Mouse (Mus musculus): Measurements from ENCODE around the gene Gpr158.

- no peak for TF ChIP-seq CTCF (IDR thresholded peaks at IDR 0.05; ENCODE audit: low read depth)
- TF ChIP-seq EP300 (IDR thresholded peaks at IDR 0.05; ENCODE audit: low read depth), result no peak
Measured at GRCm38 (mm10) chr2:21793156-21793555, 425.8 kb downstream of the Gpr158 start.

Data from heart, postnatal 0 days (tissue).